Mouse (Mus musculus): ENCODE measurements around the gene Gtf2f2.

- TF ChIP-seq ZNF384 (IDR thresholded peaks at IDR 0.05; ENCODE audit: low read depth, low read length), result no peak
- no peak for TF ChIP-seq HCFC1 (IDR thresholded peaks at IDR 0.05; ENCODE audit: borderline replicate concordance, insufficient read depth, low read length)
- TF ChIP-seq MAFK (IDR thresholded peaks at IDR 0.05; ENCODE audit: insufficient read depth, low read depth, low read length), result no peak
- TF ChIP-seq CHD2 (IDR thresholded peaks at IDR 0.05; ENCODE audit: low read depth, low read length), result no peak
Observed at GRCm38 (mm10) chr14:75912665-75913064, 98.0 kb downstream of the Gtf2f2 start.
